Mouse (Mus musculus): Measurements from ENCODE around the gene Brd2.

Brd2 gene

DNA sequence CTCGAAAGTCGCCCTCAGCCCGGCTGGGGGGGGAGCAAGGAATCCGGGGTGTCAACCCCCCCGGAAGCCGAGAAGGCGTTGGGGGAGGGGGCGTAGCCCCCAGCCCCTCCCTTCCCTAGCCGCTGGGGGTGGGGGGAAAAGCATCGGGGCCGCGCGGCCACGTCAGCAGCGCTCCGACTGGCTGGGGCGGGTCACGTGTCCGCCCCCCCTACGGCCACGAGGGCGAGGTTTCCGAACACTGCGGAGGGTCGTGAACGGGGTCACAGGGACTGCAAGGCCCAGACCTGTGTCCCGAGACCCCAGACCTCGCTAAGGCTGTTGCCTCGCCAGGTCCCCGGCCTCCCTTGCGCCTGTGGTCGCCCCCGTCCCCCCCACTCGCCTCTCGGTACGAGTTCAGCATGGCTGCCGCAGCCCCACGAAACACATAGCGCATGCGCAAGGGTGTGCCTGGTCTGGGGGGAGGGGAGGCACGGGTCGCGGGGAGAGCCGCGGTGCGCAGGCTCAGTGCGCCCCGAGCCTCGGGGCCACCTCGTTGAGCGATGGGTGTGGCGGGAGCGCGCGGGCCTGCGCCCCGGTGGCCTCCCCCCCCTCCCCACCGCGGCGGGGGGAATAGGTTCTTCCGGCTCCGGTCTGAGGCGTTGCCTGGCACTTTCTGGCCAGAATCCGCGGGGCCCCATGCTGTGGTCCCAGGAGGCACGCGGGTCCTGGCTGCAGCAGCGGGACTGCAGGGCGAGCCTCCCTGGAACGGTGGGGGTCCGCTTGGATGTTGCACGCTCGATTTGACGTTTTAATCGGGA, at the start of gene Brd2:
Gene Brd2, minus strand, starts transcription at position 447 of the 797 bp plus-strand sequence.
- in situ Hi-C loops (cut with MboI, MseI) = loop anchor here in 1 of 2 experiments (25.0 kb wide), 1 partner anchor 1115 kb away; the partner anchor contains the start of genes Atp6v1g2, Ddx39b and Nfkbil1

DNA sequence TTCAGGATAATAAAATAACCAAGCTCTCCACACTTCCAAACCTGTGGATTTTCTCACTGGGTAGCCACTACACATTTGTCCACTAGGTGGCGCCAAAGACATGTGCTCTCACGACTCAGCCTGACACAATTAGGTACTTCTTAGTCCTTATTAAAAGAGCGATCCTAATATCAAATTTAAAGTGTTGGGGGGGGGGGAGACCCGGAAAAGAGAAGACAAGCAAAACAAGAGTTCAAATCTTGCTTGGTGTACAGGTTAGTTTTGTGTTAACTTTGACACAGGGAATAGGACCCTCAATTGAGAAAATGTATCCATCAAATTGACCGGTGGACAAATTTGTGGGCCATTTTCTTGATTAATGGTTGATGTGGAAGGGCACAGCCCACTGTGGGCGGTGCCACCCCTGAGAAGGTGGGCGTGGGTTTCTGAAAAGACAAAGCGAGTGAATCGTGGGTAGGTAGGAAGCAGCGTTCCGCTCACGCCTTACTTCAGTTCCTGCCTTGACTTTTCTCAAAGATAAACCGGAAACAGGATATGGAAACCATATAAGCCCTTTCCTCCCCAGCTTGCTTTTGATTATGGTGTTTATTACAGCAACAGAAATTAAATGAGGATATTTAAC, 48.6 kb upstream of the Brd2 start:
- in situ Hi-C loops (cut with MboI, MseI) = loop anchor here in 1 of 2 experiments (5.0 kb wide), 1 partner anchor 66 kb away; the partner anchor contains the start of gene H2-Ob

DNA sequence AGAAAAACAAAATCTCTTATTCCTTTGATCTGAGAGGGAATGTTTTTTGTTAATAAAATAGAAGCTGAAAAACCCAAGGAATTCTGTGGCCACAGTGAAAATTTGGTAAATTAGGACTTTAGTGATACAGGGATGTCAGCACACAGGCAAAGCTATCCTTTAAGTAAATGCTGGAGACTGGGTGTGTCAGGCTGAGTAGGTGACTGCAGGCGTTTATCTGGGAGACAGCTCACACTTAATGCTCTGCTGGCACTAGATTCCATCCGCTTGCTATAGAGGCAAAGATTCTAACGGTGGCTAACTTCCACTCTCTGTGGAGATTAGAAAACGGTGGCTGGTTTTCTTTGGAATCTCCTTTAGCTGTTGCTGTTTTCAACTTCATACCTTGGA, 48.0 kb upstream of the Brd2 start:
- in situ Hi-C loops (cut with MboI, MseI) = loop anchor here in 1 of 2 experiments (5.0 kb wide), 1 partner anchor 67 kb away; the partner anchor contains the start of gene H2-Ob

DNA sequence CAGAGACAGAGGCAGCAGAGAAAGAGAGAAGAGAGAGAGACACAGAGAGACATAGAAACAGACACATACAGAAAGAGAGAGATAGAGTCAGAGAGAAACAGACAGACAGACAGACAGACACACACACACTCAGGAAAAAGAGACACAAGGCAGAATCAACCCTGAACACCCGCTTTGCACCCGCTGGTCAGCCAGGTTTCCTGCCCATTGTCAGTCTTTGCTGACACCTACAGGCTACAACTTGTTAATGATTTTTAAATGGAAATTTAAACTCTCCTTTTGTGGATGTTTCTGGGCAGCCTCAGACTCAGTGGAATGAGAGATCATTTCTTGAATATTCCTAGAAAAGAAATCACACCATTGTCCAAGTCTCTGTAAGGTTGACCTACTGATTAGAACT, 46.8 kb upstream of the Brd2 start:
- in situ Hi-C loops (cut with MboI, MseI) = loop anchor here (5.0 kb wide), 3 partner anchors 87 to 132 kb away; partner anchors contain the start of gene Col11a2 (in 1 of the 2)

DNA sequence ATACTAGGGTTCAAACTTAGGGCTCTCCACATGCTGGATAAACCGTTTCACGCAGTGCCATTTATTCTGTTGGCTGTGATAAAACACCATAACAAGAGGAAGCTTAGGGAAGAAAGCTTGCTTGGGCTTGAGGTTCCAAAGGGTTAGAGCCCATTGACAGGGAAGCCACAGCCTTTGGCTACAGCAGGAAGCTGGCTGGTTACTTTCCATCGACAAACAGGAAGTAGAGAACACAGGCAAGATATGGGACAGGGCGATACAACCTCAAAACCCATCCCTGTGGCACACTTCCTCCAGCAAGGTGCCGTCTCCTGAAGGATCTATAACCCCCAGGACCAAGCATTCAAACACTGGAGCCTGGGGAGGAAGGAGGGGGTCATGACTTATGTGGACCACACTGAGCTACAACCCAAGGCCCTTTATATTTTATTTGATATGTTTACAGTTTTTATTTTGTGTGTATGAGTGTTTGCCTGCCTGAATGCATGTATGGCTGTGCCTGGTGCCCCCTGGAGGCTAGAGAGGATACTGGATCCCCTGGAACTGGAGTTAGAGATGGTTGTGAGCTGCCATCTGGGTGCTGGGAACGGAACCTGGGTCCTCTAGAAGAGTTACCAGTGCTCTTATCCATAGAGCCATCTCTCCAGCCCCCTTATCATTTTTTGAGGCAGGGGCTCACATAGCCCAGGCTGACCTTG, 42.7 kb upstream of the Brd2 start:
- in situ Hi-C loops (cut with MboI, MseI) = loop anchor here (5.0 kb wide), 3 partner anchors 83 to 128 kb away; partner anchors contain the start of gene Col11a2 (in 1 of the 2)

DNA sequence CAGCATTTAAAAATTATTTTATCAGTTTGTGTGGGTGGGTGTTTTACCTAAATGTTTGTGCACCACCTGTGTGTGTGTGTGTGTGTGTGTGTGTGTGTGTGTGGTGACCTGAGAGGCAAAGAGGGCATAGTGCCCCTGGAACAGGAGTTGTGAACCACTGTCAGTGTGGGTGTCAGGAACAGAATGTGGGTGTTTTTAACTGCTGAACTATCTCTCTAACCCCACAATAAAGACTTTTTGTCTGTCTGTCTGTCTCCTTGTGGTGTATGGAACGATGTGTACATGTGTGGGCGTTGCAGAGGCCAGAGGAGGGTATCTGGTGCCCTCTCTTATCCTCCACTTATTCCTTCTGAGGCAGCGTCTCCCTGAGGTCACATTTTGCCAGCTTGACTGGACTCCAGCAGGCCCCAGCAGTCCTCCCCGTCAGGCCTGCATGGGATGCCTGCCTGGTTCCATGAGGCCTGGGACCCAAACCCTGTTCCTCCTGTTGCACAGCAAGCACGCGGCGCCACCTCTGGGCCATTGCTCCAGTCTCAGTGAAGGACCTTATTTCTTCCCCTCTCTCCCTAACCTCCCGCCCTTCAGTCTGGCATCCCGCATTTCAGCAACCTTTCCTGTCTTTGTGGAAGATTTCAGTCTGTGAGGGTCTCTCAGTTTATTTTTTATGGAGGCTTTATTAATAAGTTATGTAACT, 41.9 kb upstream of the Brd2 start:
- in situ Hi-C loops (cut with MboI, MseI) = no loop called here

DNA sequence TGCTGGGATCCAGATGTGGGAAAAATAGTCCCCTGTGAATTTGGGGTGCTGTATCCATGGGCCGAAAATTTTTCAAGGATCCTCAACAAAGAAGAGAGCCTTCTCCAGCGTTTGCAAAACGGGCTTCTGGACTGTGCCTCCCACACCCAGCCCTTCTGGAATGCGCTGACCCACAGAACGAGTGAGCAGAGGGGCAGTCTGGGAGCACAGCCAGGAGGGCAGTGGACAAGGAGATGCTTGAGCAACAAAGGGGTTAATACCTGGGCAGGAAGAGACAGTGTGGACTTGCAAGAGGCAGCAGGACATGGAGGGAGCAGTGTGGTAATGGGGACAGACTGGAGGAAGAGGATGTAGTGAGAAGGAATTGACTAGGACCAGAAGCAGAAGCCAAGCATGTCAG, 33.1 kb upstream of the Brd2 start:
- in situ Hi-C loops (cut with MboI, MseI) = no loop called here

DNA sequence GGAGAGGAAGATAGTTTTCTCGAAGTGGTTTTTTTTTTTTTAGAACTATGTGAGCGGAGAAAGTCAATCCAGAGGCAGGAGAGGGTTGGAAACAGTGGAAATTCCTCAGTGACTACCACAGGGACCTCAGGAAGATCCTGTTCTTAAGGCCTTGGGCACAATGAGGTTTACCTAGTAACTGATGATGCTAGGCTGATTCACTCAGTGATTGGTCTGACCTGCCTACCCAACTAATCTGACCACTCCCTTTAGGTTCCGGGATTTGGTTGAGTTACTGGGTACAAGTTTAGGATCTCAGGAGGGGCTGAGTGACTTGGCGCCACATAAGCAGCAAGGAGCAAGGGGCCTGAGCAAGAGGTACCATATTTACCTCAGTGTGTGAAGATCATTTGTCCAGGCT, 30.5 kb upstream of the Brd2 start, which contains the start of gene H2-DMb1:
Gene H2-DMb1, plus strand, starts transcription at position 150 of the 400 bp plus-strand sequence.
- in situ Hi-C loops (cut with MboI, MseI) = no loop called here

DNA sequence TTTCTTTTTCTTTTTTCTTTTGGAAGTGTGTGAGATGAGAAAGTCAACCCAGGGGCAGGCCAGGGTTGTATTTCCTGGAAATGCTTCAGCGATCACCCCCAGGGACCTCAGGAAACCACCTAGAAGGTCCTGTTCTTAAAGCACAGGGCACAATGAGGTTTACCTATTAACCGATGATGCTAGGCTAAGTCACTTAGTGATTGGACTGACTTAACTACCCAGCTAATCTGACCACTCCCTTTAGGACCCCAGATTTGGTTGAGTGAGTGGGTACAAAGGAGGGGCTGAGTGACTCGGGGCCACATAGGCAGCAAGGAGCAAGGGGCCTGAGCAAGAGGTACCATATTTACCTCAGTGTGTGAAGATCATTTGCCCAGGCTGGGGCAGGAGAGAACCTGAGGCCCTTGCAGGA, 22.5 kb upstream of the Brd2 start:
- in situ Hi-C loops (cut with MboI, MseI) = loop anchor here in 1 of 2 experiments (10.0 kb wide), 1 partner anchor 420 kb away; the partner anchor contains the start of gene Notch4

DNA sequence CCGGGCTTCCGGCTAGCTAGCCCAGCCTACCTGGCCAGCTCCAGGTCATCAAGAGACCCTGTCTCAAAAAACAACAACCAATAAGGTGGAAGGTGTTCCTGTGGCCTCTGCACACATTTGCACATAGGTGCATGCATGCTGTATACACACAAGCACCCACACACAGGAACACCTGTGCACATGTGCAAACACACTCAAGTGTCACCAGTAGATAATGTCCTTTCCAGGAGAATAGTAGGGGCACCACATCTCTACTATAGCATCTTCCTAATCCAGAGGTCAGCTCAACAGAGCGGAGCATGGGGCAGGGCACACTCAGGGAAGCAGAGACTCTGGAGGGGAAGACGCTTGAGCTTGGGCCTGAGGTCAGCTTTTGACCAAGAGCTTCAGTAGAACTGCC, 21.8 kb upstream of the Brd2 start:
- in situ Hi-C loops (cut with MboI, MseI) = loop anchor here in 1 of 2 experiments (10.0 kb wide), 1 partner anchor 421 kb away; the partner anchor contains the start of gene Notch4

DNA sequence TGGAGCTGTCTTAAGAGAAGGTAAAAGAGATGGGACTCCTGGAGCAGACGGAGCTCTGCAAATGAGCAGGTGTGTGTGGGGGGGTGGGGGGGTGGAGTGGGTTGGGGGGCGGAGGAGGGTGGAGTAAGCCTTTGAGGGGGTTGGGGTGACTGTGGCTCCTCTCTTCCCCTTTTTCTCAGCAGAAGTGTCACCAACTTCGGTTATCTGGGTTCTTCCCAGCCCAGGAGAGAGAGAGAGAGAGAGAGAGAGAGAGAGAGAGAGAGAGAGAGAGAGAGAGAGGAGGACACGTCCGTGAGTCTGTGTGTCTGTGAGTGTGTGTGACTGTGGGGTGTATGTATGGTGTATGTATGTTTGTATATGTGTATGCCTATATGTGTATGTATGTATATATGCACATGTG, 21.0 kb upstream of the Brd2 start:
- in situ Hi-C loops (cut with MboI, MseI) = loop anchor here in 1 of 2 experiments (10.0 kb wide), 1 partner anchor 421 kb away; the partner anchor contains the start of gene Notch4

DNA sequence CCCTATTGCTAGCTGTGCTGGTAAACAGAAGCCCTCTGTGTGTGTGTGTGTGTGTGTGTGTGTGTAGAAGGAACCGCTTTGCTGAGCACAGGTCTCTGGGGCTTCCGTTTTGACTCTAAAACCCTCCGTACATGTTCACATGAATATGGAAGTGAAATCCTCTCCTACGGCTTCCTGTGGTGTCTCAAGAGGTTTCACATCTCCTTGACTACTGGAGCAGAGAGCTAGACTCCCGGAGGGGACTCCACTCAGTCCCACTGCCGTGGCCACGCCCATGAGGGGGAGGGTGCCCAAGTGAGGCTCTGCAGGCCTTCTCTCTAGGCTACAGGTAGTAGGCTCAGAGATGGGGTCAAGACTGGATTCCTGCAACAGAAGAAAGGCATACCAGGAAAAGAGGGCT, 20.6 kb upstream of the Brd2 start, which contains the start of gene H2-DMb2:
Gene H2-DMb2, plus strand, starts transcription at position 275 of the 400 bp plus-strand sequence.
- in situ Hi-C loops (cut with MboI, MseI) = loop anchor here in 1 of 2 experiments (10.0 kb wide), 1 partner anchor 422 kb away; the partner anchor contains the start of gene Notch4

DNA sequence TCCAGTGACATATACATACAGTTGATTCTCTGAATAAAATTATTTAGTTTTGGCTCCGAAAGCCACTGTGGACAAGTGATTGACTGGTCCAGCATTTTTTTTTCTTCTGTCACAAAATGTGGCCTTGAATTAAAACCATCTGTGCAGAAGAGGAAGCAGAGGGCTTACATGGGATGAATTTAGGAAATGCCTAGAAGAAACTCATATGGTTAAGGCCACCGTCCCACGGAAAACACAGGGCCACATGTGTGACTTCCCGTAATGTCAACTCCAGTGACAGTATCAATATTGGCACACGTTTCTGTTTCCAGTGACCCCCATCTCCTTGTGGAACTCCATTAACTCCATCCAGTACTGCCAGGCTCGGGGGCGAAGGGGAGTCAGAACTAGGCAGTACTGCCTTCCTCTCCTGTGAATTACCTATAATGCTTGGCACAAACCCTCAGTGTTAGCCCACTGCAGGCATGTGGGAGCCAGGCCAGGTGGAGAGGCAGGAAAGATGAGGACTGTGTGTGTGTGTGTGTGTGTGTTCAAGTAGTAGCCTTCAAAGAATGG, 20.1 kb upstream of the Brd2 start:
- in situ Hi-C loops (cut with MboI, MseI) = loop anchor here in 1 of 2 experiments (10.0 kb wide), 1 partner anchor 422 kb away; the partner anchor contains the start of gene Notch4

DNA sequence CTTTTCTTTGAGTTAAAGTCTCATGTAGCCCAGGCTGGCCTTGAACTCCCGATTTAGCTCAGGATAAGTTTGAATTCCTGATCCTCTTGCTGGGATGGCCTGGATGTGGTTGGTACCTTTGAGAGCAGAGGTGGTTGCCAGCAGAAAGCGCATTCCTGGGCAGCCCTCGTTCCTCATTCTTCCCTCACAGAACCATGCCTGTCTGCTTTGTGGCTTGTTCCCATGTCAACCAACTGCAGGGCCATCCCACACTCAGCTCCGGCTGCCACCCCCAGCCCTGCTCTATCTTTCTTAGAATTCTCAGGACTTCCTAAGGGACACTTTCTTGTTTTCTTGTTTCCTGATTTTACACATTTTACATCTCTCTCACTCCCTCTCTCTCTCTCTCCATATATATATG, 19.0 kb upstream of the Brd2 start:
- in situ Hi-C loops (cut with MboI, MseI) = loop anchor here in 1 of 2 experiments (10.0 kb wide), 1 partner anchor 423 kb away; the partner anchor contains the start of gene Notch4

DNA sequence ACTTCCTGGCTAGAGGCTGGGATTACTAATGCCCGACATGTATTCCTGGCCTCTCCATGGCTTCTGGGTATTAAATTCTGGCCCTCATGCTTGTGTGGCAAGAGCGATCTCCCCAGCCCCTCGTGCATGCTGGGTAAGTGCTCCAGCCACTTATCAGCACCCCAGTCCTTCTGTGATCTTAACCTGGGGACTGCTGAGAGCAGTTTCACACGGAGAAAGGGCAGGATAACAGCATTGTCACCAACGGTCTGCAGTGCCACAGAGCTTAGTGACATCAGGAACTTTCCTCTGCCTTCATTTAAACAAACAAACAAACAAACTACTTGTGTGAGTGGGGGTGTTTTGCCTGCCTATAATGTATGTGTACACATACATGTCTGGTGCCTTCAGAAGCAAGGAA, 17.8 kb upstream of the Brd2 start:
- in situ Hi-C loops (cut with MboI, MseI) = loop anchor here in 1 of 2 experiments (10.0 kb wide), 1 partner anchor 425 kb away; the partner anchor contains the start of gene Notch4

DNA sequence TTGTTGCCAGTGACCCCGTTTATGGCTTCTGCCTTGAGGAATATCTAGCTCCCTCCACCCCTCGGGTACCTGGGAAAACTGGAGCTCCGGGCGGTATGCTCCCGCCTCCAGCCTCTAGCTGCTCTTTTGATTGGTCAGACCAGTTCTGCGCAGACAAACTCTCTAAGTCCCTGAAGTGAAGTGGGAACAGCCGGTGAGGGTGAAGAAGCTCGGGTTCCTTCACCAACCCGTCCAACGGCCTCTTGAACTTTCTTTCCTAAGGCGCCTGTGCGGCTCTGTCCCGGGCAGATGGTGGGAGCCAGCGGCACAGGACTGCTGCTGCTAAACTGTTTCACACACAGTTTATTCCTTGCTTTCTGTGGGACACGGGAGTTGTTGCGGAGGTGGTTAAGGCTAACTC, 17.0 kb upstream of the Brd2 start:
- in situ Hi-C loops (cut with MboI, MseI) = no loop called here

DNA sequence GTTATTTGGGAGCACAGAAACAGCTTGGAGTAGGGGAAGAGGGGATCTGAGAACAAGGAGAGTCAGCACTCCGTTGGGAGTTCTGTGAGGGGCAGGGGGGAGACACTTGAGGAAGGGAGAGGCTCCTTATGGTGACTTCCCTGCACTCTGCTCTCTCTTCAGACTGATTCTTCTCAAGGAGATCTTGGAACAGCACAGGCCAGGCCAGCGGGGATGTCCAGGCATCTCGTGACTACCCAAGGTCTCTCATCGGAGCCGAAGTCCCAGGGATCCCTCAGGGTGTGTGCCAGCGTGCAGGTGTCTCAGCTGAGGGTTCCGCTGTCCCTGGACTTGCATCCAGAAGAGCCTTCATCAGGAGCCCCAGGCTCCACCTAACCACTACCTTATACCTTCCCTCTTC, 16.2 kb upstream of the Brd2 start:
- in situ Hi-C loops (cut with MboI, MseI) = no loop called here

DNA sequence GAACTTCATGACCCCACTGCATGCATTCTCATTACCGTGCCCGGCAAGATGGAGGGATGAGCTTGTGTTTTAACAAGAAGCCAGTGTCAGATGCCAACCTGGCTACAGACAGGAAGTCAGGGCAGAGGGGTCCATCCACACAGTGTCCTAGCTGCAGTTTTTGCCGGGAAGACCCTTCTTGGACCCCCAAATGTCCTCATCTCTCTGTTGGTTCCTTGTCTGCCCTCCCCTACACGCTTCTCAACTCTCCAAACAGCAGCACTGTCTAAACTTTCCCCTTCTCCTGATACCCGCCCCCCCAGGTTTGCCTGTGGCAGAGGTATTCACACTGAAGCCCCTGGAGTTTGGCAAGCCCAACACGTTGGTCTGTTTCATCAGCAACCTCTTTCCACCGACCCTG, 15.2 kb upstream of the Brd2 start:
- in situ Hi-C loops (cut with MboI, MseI) = no loop called here

DNA sequence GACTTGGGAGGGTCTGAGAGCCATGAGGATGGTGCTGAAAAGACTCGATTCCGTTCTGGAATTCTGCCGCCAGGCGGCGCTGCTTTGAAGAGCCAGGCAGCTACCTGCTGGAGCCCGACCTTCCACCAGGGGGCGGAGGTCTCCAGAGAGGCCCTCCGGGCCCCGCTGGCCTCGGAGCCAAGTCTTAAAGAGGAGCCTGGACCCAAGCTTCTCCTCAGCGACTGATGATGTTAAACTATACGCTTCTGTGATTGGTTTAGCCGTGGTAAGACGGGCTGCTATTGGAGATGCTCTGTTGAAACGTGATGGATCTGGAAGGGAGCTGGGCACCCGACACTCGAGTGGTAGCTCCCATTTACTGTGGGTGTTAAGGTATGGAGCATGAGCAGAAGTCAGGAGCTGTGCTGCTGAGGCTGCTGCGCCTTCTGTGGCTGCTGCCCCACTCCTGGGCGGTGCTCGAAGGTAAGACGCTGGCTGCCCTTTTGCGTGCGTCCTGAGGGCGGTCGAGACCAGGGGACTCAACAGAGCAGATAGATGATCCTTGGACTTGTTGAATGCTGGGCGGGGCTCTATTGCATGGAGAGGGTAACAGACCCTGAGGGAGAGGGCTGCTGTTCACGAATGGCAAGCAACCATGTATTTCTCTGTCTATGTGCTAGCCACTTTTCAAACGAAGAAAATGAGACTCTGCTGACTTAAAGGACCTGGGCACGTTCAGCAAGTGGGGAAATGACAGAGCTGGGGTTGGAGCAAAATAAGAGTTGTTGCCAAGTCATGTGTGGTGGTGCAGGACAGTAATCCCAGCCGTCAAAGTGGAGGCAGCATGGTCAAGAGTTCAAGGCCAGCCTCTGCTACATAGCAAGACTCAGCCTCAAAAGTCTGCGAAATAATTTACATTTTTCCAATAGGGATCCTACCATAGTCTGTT, 13.1 kb upstream of the Brd2 start:
- in situ Hi-C loops (cut with MboI, MseI) = no loop called here

Data from T-helper 17 cell (primary cell).